Mouse (Mus musculus): ENCODE results near the gene Tmem140.

DNA sequence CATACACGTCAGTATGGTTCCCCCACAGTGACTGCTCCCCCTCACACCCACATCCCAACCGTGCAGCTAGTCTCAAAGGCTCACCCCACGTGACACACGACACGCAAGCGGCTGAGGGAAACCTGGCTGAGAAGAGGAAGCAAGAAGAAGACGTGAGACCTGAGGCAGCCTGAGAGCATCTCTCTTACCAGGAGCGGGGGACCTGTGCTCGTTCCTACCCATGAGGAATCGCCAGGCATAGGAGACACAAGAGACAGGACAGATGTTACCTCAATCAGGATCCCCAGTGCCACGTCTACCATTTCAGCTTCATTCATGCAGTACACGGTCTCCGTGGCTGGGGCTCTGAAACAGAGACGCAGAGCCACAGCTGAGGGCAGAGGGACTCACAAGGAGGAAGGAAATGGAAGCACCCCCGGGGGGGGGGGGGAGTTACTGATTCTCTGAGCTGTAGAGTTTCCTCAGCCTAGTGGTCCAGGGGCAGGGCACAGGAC lies 12.4 kb downstream of the Tmem140 start:
- TF ChIP-seq EP300 (IDR thresholded peaks at IDR 0.05; ENCODE audit: low read depth) (no peak), CTCF (IDR thresholded peaks at IDR 0.05; ENCODE audit: low read depth) (no peak)
